Mouse (Mus musculus): ENCODE measurements at regions not wholly inside any gene's neighbourhood (a gene's known extent, or its start where the extent isn't known, plus 50 kb on each side); places are given as distances from the start of the nearest gene placed in this dataset.
A peak's percentile ranks its signal among the peaks of the same experiment; 100 is the strongest.
"Not testable (repeated sequence)": the region's sequence is repeated elsewhere in the genome, so short reads cannot be mapped to it uniquely, and the experiment has no call there.

DNA sequence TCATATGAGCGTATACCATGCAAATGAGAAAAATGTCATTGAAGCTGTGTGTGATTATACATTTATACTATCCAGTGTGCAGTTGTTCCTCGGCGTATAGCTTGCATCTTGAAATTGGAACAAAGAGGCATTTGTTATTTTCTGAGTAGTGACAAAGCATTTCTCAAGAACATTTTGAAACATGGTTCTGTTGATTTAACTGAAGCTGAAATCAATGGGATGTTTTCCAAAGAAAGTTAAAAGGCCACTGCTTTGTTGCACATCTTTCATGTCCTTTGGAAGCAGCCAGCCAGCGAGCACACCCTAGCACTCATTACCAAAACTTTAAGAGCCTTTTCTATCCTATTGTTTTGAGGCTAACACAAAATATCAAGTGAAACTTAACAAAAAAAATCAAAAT lies 594.1 kb upstream of the Klhl29 start:
- no peak for DNase-seq (ENCODE audit: low spot score in 2 of 2)

DNA sequence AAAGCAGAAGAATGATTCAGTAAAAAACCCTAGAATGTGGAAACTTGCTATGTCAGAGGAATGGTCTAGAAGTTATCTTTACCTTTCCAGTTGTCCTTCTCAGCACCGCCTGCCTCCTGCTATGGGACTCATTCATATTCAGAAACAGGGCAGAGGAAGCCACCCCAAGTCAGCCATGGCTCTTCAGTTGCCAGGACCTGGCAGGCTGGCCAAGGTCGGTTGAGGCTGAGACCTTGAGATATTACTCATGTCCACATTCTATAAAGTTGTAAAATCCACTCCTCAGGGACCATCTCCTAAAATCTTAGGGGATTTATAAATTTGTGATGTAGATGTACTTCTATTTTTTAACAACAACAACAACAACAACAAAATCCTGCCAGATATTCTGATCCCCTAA lies 580.7 kb upstream of the Klhl29 start:
- DNase-seq (ENCODE audit: low spot score in 2 of 2) = no peak

DNA sequence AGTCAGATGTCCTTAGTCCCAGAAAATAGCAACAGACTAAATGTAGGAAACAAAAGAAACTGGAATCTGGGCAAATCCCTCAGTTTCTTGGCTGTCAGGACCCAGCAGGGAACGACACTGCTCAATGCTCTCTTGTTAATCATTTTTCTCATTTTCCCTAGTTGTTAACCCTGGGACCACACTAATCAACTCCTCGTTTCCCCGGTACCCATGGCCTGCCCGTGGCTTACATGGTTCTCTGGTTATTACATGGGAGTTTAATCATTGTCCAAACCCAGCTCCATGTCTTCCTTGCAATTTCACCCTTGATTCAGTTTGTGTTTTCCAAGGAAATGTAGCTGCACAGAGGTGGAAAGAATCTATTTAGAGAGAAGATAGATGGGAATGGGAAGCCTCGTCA lies 580.1 kb upstream of the Klhl29 start:
- DNase-seq (ENCODE audit: low spot score in 2 of 2) = no peak

DNA sequence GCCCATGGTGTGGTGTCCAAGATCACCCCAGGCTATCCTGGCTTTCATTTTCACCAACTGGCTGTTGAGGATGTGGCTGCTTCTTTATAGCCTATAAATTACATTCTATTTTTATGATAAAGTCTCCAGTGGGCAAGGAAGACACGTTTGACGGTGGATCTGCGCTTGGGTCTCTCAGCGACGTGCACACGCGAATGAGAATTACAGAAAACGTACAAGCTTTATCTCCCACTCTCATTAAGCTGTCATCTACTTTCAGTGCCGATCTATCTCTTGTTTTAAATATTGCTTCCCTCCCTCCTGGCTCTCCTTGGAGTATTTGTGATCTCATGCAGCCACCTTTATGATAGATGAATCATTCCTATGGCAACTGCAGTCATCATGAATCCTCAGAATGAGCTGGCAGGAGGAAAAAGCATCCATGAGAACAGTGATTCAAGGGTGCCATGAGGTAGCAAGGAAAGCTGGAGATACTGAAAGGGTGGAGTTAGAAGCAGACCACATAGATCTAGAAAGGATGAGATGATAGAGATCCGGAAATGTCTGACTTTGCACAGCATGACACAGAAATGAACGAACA lies 568.0 kb upstream of the Klhl29 start:
- DNase-seq (ENCODE audit: low spot score in 2 of 2) = no peak

DNA sequence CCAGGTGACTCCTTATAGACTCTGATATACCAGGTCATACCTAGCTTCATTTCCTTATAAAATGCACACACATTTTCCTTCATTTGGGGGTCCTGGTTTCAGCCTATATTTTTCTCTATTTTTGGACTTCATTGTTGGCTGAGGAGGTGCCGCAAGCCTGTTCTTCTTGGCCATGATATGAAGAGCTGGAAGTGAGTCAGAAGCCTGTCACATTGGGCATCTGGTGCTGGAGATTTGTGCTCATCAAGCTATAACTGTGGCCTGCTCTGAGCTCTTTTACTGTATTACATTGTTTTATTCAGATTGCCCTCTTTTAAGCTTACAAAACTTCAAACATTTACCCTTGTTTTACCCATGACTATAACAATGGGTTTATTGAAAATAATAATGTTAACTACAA lies 545.8 kb upstream of the Klhl29 start:
- no peak for DNase-seq (ENCODE audit: low spot score in 2 of 2)

DNA sequence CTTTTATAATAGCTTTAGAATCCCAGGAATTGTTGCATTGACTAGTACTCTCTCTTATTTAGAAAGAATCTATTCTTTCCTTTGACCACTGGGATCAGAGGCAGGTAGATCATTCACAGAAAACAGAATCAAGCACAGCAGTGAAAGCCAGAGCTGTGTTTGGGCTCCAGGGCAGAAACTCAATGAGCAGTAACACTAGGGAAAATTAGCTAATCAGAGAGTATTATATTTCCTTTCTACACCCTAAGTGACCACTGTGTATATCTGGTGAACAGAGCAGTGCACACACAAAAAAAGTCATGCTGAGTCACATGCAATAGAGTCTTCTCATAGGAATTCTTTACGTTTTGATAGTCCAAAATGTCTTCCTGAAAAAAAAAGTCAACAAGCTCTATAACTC lies 542.5 kb upstream of the Klhl29 start:
- DNase-seq (ENCODE audit: low spot score in 2 of 2) = no peak

DNA sequence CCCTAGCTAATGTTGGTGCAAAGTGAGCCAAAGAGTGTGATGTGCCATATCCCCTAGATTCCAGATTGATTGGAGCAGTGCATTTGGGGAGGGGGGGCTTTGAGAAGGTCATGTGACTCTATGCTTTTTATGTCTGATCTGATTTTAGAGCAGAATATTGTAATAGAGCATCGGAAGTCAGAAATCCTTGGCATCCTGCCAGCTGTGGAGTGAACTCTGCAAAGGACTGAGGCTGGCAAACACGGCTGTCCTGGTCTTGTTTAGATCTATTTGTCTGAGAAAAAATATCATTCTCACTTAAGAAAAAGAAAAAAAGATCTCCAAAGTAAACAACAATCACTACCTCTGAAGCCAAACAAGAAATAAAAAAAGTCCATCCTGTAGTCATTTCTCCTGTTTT lies 530.8 kb upstream of the Klhl29 start:
- peak in 1 of 2 experiments; percentile 3 for DNase-seq (ENCODE audit: low spot score in 2 of 2)

DNA sequence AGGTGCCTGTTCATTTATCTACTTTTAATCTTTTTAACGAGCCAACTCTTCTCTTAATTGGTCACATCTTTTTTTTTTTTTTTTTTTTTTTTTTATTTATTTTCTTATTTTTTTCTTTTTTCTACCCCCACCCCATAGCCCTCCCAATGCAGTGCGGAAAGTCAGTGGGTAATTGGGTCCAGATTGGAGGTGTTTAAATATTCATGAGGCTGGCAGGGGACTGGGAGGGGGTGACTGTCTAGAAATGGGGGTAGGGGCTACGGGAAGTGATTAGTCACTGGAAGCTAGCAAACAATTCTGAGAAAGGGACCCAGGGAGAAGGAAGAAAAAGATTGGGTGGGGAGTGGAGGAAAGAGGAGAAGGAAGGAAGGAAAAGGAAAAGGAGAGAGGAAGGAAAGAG lies 516.3 kb upstream of the Klhl29 start:
- not testable (repeated sequence) for DNase-seq (ENCODE audit: low spot score in 2 of 2)

DNA sequence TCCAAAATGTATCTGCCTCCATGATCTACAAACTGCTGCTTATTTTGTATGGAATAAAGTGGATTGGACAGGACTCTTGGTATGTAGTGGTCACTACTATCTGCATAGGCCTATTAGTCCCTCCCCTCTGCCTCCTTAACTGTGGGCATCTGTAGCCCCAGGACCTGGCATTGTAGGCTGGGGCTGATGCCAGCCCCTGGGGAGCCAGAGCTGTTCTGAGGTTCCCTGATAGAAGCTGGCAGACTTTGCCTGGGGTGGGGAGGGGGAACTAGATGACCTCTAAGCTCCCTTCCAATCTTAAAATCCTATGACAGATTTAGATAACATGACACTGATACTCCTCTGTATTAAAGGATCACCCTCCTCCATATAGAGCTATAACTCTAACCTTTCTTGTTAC lies 491.2 kb upstream of the Klhl29 start:
- DNase-seq (ENCODE audit: low spot score in 2 of 2) = no peak

DNA sequence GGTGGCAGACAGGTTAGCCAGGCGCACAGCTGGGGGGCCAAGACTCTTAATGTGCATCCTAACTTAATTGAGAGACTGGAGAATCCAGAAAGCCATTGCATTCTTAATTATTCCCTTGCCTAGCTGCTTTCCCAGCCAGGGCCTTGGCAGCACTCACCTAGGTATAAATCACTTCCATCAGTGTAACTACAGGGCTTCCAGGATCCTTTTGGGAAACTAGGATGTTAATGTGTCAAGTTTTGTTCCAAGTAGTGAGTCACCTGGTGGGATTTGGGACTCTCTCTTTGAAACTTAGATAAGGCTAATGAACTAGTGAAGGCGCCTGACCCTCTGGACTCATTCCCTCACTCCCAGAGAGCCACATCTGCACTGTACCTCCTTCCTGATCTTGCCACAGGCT lies 484.3 kb upstream of the Klhl29 start:
- DNase-seq (ENCODE audit: low spot score in 2 of 2) = no peak

DNA sequence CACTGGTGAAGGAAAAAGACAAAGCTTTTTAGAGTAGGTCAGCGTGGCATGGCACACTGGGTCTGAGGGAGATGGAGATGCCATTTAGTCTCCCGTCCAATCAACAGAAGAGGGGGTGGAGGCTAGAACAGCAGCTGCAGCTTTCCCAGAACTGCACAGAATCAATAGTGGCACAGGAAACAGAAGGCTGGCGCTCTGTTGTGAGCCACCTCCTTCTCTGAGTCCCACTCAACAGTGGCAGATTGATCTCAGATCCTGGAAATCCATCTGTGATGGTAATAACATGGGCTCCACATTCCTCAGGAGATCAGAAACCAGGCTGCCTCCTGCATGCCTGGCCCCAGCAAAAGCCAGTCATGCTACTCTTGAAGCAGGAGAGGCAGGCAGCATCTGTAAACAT lies 480.9 kb upstream of the Klhl29 start:
- no peak for DNase-seq (ENCODE audit: low spot score in 2 of 2)

DNA sequence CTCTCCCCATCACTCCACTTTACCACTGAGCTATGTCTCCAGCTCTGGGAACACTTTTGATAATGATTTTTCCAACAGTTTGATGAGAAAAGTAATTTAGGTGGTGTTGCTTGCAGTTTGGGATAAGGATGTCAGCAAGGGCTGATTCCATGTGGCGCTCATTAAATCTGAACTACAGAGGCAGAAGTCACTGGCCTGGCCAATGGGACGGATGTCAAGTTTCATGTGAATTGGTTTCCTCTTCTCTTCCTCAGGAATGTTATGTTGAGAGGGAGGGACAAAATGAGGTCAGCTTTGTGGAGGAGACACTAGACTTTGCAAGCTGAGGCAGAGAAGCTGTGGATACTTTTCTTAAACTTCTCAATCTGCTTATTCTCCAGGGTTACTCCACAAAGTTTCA lies 434.9 kb upstream of the Klhl29 start:
- no peak for DNase-seq (ENCODE audit: low spot score in 2 of 2)

DNA sequence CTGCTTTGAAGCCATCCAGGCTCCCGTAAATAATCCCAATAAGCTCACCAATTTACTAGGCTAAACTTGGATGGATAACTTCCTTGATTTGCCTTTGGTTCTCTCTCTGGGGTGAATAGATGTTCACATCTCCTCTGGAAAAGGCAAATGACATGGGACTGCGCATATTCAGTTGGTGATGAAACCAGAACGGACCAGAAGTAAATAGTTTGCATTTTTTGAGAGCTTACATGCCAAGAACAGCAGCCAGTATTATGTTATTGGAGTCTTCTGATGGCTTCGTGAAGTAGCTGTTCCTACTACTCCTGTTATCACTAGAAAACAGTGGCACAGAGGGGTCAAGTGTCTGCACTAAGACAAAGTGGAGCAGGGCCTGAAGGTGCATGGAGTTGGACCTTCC lies 434.5 kb upstream of the Klhl29 start:
- DNase-seq (ENCODE audit: low spot score in 2 of 2) = no peak

DNA sequence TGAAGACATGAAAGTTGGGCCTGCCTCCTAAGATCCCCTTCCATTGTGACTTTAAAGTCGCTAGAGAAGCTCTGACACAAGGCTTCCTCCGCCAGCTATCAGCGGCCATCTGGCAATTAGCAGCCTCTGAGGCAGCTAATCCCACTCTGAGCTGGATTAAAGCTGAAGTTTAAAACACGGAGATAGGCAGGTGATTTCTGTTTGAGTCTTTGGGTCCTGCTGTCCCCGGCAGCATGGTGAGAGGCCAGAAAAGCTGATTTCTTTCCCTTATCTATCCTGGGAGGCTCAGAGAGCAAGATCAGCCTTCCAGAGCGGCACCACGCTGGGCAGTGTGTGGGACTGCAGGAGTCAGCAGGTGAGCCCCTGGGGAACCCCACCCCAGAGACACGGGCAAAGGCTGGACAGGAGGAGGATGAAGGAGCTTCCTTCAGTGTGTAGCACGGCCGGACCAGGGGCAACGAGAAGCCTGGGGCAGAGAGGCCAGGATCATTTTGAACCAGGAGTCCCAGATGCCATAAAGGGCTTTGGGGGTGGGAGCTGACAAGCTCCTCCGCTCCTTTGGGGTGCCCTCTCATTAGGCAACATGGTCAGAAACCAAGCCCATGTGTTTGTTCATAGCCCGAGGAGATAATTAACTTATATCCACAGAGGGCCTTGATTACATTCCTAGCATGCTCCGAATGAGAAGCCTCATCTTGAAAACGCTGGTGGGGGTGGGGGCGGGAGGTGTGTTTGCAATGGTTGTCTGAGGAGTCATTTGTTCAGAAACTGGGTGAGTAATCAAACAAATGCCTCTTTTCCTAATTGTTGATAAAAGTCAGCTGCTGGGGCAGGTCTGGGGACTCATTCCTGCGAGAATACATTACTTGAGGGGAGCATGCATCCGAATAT lies 432.8 kb upstream of the Klhl29 start:
- no peak for DNase-seq (ENCODE audit: low spot score in 2 of 2)

DNA sequence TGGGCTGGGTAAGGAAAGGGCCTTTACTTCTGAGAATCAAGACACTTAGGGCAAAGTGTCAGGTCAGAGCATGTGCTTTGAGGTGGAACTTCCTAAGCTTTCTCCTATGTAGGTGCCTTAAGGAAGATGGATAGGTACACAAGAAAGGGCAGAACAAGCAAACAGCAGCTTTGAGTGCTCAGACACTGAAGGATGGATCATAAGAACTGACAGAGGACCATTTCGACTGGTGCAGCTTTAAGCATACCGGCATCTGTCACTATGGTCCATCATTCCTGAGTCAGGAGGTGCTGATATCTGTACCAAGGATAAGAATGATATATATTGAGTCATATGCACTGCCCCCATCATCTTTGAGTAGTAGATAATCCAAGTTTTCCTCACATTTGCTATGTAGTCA lies 430.2 kb upstream of the Klhl29 start:
- no peak for DNase-seq (ENCODE audit: low spot score in 2 of 2)

DNA sequence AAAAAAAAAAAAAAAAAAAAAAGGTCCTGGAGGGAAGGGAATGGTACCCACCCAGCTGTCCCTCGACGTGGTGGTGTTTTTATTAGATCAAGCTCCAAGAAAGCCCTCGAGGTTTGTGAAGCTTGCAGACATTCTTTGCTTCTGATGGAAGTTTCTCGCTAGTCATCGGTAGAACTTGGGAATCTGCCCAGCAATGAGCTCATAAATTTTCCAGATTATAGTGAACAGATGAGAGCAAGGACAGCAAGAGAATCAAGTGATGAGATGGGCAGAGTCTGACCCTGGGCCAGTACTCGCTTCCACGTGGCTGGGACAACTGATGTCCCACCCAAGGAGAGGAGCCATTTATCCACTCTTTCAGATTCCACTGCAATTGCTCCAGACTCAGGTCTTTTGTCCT lies 417.6 kb upstream of the Klhl29 start:
- DNase-seq (ENCODE audit: low spot score in 2 of 2) = peak; percentile 52 to 54

DNA sequence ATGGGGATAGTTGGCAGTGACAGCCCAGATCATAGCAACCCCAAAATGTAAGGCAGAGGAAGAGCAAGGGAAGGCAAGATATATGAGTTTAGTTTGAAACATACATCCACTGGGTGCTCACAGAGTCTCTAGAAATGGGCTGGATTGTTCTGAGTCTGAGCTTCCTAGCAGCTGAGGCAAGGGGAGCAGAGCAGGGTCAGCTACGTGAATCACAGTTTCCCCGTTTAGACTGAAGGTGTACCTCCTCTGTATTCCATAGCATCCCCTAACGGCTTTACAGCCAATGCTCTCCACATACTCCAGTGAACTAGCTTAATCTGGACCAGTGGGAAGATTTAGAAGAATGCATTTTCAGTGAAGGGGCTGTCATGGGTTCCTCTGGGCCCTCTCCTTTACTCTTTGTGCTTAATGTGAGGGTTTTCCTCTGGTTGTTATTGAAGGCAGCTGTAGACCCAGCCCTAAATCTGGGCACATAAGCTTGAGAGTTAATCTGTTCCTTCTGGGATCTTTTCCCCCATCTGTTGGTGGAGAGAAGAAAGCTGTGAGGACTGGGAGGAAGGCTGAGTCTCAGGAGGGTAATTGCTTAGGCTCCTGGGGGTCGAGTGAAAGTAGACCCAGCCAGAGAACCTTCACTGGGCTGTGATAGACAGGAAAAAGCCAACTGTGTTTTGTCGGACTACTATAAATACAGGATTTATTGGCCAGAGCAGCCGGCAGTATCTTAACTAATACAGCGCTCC lies 411.8 kb upstream of the Klhl29 start:
- no peak for DNase-seq (ENCODE audit: low spot score in 2 of 2)

DNA sequence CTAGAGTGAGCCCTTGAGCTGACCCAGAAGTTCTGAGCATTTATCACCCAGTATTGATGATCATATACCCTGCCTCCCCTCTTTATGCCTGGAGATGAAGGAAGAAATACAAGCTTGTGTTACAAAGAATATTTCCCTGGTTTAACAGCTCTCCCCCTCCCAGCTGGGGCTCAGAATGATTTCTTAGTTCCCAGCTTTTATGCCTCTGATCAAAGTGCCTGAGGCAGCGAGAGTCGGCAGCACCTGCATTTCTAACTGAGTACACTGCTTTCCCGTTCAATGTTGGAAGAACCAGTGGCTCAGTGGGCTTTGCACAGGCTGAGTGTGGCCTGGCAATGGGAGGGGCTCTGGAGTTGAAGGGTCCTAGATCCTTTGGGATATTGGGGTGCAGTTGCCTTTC lies 405.8 kb upstream of the Klhl29 start:
- DNase-seq (ENCODE audit: low spot score in 2 of 2) = no peak

DNA sequence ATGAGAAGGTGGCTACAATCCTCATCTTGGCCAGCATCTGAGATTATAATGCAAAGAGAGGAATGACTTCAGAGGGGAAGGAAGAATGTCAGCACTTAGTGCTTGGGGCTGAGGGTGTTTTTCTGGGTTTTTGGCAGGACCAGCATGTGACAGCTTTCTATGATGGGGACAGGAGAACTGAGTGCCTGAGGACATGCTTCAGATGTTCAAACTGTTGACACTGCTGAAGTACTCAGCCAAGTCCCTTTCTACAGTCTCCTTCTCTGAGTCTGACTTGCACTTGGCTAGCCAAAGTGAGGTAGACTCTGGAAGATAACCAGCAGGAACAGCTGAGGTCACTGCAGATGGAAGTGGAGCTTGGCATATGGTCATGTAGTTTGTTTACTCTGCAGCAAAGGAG lies 402.1 kb upstream of the Klhl29 start:
- DNase-seq (ENCODE audit: low spot score in 2 of 2) = peak in 1 of 2 experiments; percentile 12

DNA sequence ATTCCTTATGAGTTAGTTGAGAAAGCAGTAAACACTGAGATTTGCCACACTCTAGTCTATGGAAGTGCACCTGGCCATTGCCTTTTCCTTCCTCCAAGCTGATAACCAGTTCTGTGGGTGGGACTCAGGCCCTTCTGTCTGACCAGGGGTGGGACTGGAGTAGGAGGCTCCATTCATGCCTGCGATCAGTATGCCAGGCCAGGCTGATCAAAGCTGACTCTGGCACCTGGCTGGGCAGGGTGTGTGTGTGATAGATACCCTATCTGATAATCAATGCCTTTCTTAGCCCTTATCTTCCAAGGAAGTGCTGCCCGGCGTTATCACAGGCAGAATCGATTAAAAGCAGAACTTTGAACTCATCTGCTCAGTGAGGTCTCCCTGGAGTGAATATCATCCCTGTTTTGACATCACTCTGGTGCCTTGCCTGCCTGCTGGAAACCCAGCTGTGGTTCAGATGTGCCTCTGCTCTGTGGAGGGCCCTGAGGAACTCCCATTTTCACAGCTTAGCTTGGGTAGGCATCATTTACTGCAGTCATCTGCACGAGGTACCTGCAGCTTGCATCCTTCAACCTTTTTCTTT lies 396.0 kb upstream of the Klhl29 start:
- no peak for DNase-seq (ENCODE audit: low spot score in 2 of 2)

DNA sequence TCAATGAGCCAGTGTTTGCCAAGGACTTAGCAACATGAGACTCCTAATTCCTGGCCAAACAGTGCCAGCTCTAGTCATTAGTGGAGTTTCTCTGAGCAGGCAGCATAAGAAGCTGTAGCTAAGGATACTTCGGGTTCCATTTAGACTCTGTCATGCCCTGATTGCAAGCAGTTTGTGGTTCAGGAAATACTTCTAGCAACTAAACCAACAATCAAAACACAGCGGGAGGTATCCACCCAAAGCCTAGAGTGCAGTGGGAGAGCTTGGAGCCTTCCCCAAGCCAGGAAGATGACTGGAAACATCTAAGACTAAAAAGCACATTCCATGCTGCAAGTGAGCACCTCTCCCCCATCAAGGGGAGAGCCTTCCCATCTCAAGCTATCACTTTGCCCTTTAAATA lies 395.0 kb upstream of the Klhl29 start:
- DNase-seq (ENCODE audit: low spot score in 2 of 2) = no peak

DNA sequence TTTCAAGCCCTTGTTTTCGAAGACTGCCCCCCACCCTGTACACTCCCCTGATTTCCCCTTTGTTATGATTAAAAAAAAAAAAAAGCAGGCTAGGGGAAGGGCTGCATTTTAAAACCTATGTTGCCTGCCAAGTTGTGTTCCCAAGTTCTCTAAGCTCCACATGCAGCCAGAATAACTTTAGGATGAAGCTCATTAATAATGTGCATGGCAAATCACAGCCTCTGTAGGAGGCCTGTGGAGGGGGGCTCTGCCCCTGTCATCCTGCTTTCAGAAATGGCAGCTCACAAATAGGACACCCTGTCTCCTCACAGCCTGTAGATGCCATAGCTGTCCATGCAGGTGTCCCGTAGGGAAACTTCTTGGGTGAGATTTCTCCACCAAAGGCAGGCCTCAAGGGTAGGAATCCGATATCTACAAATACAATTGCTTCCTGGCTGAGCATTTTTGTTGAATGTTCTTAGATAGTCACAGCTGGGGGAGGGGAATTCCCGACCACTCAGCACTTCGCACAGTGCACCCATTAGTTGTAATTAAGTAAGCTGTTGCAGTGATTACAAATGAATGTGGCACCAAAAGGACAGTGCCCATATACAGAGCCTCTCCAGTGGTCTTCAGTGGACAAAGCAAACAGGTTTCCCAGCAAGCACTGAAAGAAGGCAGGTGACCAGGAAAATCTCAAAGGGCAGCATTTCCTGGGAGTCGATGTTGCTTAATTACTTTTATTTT lies 389.1 kb upstream of the Klhl29 start:
- DNase-seq (ENCODE audit: low spot score in 2 of 2) = no peak
